Mouse (Mus musculus) olfactory bulb, adult 2 months (tissue): ENCODE results near the gene Tldc2.

Experiments used
- CTCF ChIP-seq: fragments of 200-500 bp; IDR thresholded peaks from 2 replicates; pipeline ENCODE4 v1.5.1; 2012; ENCODE audit warnings: low read depth, mild to moderate bottlenecking, low read length, moderate library complexity; ENCODE audit not compliant: insufficient read depth
- POLR2A ChIP-seq: fragments of 200-500 bp; IDR thresholded peaks from 2 replicates; pipeline ENCODE4 v1.6.1; 2012; ENCODE audit warnings: mild to moderate bottlenecking, low read depth, low read length, moderate library complexity; ENCODE audit not compliant: insufficient read depth

- TF ChIP-seq CTCF (no peak), POLR2A (no peak)
Measured at GRCm38 (mm10) chr2:157102256-157102655, 15.4 kb downstream of the Tldc2 start.
